Mouse (Mus musculus) bone marrow, adult 2 months (tissue): Measurements from ENCODE around the gene Usp4. TPM values are rescaled to one million over a fixed set of nuclear protein-coding genes. Genes with fewer than 3 reads are reported as not detected.
"Not testable (repeated sequence)": the region's sequence is repeated elsewhere in the genome, so short reads cannot be mapped to it uniquely, and the experiment has no call there.

Source experiments
- H3K27ac ChIP-seq: fragments of 200-500 bp; 2 replicates; pipeline ENCODE4 v1.5.1; 2012; ENCODE audit warnings: low read depth, mild to moderate bottlenecking, control low read depth, inconsistent platforms, low read length; ENCODE audit not compliant: control insufficient read depth, poor library complexity, insufficient read depth
- H3K4me1 ChIP-seq: fragments of 200-500 bp; 2 replicates; pipeline ENCODE4 v1.6.1; 2011; ENCODE audit warnings: low read length; ENCODE audit not compliant: control insufficient read depth, insufficient read depth
- H3K4me3 ChIP-seq: fragments of 200-500 bp; replicated peaks from 2 replicates; pipeline ENCODE3; 2011; ENCODE audit warnings: mild to moderate bottlenecking, low read depth, low read length, control low read depth; ENCODE audit not compliant: control insufficient read depth
- CTCF ChIP-seq: fragments of 200-500 bp; IDR thresholded peaks from 2 replicates; pipeline ENCODE4 v1.5.1; 2011; ENCODE audit warnings: low read length, control low read depth; ENCODE audit not compliant: control insufficient read depth, insufficient read depth
- POLR2A ChIP-seq: fragments of 200-500 bp; IDR thresholded peaks from 2 replicates; pipeline ENCODE4 v1.6.1; 2011; ENCODE audit warnings: low read depth, mild to moderate bottlenecking, control low read depth, low read length, borderline replicate concordance; ENCODE audit not compliant: control insufficient read depth
- WGBS: fragments of 180-500 bp; shearing (Covaris S2); methylation state at CpG from one replicate; pipeline ENCODE4 v1.1.7; 2018; 5-methylcytosine and 5-hydroxymethylcytosine counted together
- polyA plus RNA-seq: library from polyadenylated mRNA; stranded (reverse); fragments of >200 nt; gene quantifications from 2 replicates; pipeline ENCODE4 v1.2.4, GENCODE M21; 2011; ENCODE audit warnings: low replicate concordance; ENCODE audit not compliant: missing spikeins, insufficient read depth, insufficient read length

Gene Usp4
- polyA plus RNA-seq, 1 experiment: 256 TPM

- Histone ChIP-seq H3K4me1 (peaks cover 4% of the 10 kb centered on the region; the same call in 1 of the 2 replicates), H3K4me3 (peak overlapping the region; percentile 67), H3K27ac (no peak overlapping the region)
- TF ChIP-seq POLR2A (no peak), CTCF (no peak)
- 45% methylated on average over 2 of the region's 2 CpGs for WGBS
Measured at GRCm38 (mm10) chr9:108308141-108308540, 39.5 kb upstream of the Usp4 start.

- 87% methylated on average over 3 of the region's 3 CpGs for WGBS
- Histone ChIP-seq H3K27ac (no peak overlapping the region), H3K4me3 (no peak overlapping the region), H3K4me1 (peaks cover 1% of the 10 kb centered on the region; the same call in 1 of the 2 replicates)
- TF ChIP-seq CTCF: peak; percentile 16; the same call in 1 of the 2 replicates
- TF ChIP-seq POLR2A: no peak
Measured at GRCm38 (mm10) chr9:108317572-108317971, 30.1 kb upstream of the Usp4 start.

DNA sequence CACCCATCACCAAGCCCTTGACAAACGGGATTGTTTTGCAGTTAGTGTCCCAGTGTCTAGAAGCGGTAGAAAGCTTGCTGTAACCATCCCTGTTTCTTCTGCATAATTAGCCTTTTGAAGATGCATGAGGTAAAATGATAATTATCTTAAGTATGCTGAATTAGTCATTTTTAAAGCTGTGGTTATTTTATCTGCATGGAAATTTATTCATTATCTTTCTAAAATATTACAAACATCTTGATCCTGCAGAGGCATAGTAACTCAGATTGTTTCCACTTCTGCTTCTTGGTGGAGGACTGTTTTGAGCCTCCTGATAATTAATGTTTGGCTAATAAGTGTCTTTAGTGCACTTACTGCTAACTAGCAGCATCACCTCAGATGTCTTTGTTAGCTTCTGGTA, 29.2 kb upstream of the Usp4 start:
- no peak overlapping the region for H3K4me3 ChIP-seq

DNA sequence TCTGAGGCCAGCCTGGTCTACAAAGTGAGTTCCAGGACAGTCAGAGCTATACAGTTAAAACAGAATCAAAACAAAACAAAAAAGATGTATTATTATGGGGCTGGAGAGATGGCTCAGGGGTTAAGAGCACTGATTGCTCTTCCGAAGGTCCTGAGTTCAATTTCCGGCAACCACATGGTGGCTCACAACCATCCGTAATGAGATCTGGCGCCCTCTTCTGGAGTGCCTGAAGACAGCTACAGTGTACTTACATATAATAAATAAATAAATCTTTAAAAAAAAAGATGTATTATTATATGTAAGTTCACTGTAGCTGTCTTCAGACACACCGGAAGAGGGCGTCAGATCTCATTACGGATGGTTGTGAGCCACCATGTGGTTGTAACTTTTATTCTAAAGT, 25.6 kb upstream of the Usp4 start:
- not testable (repeated sequence) for H3K4me3 ChIP-seq, H3K27ac ChIP-seq, H3K4me1 ChIP-seq
- WGBS: 75% methylated on average over 7 of the region's 7 CpGs

More for the DNA sequence above, 29.2 kb upstream of the Usp4 start:
- peaks cover 1% of the 10 kb centered on the region; the same call in 1 of the 2 replicates for H3K4me1 ChIP-seq
- no peak overlapping the region for H3K27ac ChIP-seq
- 75% methylated on average over 2 of the region's 2 CpGs for WGBS
- TF ChIP-seq POLR2A (no peak), CTCF (no peak)

- H3K4me3 ChIP-seq: no peak overlapping the region
- H3K27ac ChIP-seq: no peak overlapping the region
- WGBS: 80% methylated on average over 1 of the region's 1 CpGs
- H3K4me1 ChIP-seq: no peaks in the 10 kb centered on the region; the same call in 1 of the 2 replicates
- TF ChIP-seq POLR2A (no peak), CTCF (no peak)
Measured at GRCm38 (mm10) chr9:108324784-108325183, 22.9 kb upstream of the Usp4 start.

DNA sequence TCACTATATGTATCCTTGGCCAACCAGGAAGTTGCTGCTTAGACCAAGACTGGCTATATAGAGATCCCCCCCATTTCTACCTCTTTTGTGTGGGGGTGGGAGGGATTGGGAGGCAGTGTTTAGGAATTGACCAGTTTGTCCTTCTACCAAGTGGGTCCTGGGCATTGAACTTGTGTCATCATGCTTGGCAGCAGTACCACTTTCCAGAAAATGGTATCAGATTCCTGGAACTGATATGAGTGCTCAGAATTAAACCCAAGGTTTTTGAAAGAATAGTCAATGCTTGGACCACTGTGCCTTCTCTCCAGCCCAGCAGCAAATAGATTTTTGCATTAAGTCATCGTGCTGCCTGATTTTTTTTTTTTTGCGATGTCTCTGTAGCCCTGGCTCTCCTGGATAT, 21.8 kb upstream of the Usp4 start:
- H3K27ac ChIP-seq: no peak overlapping the region
- no peaks in the 10 kb centered on the region; the same call in 1 of the 2 replicates for H3K4me1 ChIP-seq
- WGBS: 83% methylated on average over 2 of the region's 2 CpGs
- TF ChIP-seq POLR2A: no peak
- TF ChIP-seq CTCF: no peak
- H3K4me3 ChIP-seq: no peak overlapping the region

- no peak overlapping the region for H3K4me3 ChIP-seq
- 51% methylated on average over 10 of the region's 10 CpGs for WGBS
Measured at GRCm38 (mm10) chr9:108337848-108338550, 9.7 kb upstream of the Usp4 start.

GRCm38 (mm10) chr9:108338551-108338885, 9.1 kb upstream of the Usp4 start:
- Histone ChIP-seq H3K4me1 (peaks cover 5% of the 10 kb centered on the region), H3K4me3 (peak overlapping the region; percentile 40), H3K27ac (peak overlapping the region; percentile 96)
- TF ChIP-seq CTCF (no peak), POLR2A (no peak)
- WGBS: 19% methylated on average over 6 of the region's 6 CpGs

More at GRCm38 (mm10) chr9:108337848-108338550, 9.7 kb upstream of the Usp4 start:
- Histone ChIP-seq H3K27ac (peak overlapping the region; percentile 96), H3K4me1 (peaks cover 3% of the 10 kb centered on the region; the same call in 1 of the 2 replicates)
- TF ChIP-seq POLR2A (no peak), CTCF (no peak)
